Mouse (Mus musculus) heart, adult 8-10 months (tissue): ENCODE data around the gene Gm10306. TPM values are rescaled to one million over a fixed set of nuclear protein-coding genes. Genes with fewer than 3 reads are reported as not detected.

ENCODE experiments used
- DNase-seq: peaks from one replicate; pipeline ENCODE4 v3.0.0; 2022; ENCODE audit warnings: low spot score
- total RNA-seq, 4 experiments: library from RNA; stranded (reverse); gene quantifications; 2 replicates each; pipeline ENCODE4 v1.2.4; 2022

The Gm10306 gene
- not detected for total RNA-seq

DNA sequence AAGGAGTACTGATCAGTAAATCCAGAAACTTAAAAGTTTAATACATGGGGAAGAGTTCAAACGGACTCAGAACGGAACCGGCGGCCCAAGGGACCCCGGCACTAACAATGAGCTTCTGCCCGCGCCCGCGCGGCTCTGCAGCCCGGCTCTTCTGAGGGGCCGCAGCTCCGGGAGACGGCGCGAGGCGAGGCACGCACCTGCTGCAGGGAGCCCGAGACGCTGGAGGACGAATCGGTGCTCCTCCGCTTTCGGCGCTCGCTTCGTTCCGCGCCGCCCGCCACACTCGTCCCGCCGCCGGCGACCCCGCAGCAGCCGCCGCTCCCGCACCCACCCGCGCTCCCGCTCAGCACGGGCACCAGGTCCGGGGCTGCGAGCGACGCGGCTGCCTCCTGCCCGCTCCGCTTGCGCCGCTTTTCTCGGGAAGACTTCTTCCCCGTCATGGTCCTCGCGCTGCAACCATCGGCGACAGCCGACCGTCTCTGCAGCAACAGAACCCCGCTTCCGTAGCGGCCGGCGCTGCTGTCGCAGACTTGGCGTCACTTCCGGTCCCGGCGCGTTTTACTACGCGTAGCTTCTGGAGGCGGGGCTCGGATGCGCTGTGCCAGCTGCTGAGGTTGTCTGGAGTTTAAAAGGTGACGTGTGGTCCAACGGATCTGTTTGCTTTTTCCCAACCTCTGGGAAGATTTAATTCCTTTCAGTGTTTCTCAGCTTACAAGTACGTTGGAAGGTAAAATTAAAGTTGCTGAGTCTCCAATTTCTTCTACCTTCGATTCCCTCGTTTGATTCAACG lies at the start of gene Gm10306, which contains the start of gene Caap1:
Gene Gm10306, plus strand, starts transcription at position 282 of the 790 bp plus-strand sequence.
Gene Caap1, minus strand, starts transcription at position 532 of the 790 bp plus-strand sequence.
- DNase-seq: peak; percentile 91

DNA sequence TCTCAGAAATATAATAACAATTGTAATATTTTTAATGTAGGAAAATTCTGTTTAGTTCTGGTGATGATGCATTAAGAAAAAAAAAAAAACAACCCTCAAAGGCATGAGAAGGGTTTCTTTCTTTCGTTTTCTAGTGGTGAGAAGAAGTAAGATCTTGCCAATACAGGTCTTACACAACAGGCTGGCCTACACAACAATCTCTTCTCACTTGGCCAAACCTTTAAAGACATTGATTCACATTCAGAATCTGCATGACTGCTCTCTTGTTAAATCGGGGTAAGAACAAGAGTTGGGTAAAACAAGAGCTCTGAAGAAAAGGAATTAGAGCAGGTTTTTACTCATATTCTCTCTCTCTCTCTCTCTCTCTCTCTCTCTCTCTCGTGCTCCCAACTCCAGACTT lies 41.0 kb upstream of the Gm10306 start:
- no peak for DNase-seq

DNA sequence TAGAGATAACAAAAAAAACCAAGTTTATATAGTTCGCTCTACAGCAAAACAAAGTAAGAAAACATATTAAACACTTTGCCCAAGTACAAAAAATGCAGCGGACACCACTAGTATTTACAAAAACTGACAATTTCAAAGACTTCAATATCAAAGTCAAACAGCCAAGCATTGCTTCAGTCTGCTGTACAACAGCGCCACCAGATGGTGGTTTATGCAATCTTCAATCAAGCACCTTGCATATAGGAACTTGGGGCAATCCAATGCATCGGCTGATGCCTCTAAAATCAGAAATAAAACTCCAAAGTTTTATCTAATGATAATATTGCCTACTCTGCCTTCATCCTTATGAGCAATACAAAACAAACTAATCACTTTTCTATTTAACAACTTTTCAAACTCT lies 38.7 kb upstream of the Gm10306 start:
- DNase-seq: peak; percentile 11

DNA sequence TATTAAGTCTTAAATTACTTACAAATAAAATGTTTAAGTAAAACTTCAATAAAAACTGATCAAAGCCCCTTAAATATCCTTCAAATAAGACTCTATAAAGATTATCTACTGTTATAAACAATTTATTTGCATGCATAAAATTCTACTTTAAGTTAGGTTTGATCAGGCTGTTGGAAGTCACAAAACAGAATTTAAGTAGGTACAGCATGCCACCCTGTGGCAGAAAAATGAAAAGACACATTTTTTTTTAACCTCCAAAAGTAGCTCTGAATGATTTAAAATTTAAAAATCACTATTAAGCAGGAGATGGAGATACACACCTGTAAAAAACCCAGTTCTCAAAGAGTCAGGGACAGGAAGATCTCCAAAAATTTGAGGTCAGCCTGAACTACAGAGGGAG lies 33.0 kb upstream of the Gm10306 start:
- peak; percentile 1 for DNase-seq

DNA sequence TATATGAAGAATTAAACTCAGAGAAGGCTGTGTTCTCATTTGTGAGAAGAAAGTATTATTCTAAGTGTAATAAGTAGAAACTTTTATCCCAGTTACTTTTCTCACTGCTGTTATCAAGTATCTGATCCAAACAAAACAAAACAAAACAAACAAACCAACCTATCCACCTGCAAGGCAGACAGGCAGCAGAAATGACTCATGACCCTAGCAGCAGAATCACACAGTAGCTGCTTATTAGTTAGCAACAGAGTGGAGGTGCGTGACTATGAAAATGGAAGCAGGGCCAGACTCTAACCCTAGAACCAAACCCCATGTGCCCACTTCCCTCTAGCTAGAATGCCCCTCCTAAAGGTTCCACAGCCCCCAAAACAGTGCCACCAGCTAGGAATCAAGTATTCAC lies 26.9 kb upstream of the Gm10306 start:
- DNase-seq: no peak

DNA sequence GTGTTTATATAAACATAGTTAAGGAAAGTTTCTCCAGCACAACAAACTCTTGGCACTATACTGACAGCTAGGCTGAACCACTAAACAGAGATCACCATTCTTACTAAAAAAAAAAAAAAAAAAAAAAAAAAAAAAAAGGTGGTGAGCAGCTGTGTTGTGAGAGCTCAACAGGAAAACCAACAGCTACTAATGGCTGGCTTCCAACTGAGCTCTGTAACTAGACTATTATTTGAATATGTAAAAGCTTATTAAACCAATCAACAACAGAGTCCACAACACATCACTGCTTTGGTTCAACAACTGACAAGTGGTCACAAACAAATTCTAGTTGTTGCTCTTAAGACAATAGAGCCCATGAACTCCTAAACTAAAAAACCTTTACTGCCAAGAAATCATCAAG lies 23.1 kb upstream of the Gm10306 start:
- no peak for DNase-seq

DNA sequence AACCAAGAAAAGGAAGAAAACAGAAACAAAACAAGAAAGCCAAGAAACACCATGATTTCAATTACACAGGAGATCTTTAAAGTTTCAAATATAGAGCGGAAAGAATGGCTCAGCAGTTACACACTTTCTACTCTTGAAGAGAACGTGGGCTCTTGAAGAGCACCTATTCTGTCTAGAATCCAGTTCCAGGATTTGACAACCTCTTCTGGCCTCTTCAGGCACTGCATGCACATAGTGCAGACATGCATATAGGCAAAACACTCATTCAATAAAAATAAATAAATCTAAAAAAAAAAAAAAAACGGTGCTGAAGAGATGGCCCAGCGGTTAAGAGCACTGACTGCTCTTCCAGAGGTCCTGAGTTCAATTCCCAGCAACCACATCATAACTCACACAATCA lies 13.3 kb upstream of the Gm10306 start:
- no peak for DNase-seq

DNA sequence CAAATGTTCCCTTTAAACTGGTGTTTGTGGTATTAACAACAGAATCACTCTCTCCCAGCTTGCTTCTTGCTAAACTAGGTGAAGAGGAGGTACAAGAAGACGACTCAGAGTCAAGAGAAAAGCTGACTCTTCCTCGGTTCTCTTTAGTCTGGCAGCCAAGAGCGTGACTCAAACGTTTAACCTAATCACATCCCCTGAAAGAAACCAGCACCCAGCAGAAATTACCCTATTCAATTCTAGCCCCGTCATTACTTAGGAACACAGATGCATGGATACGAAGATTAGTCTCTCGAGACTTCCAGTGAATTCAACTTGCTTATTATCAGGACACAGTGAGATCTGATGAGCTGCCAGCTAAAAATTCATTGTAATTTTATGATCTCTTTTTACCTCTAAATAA lies 12.0 kb upstream of the Gm10306 start:
- DNase-seq: no peak

DNA sequence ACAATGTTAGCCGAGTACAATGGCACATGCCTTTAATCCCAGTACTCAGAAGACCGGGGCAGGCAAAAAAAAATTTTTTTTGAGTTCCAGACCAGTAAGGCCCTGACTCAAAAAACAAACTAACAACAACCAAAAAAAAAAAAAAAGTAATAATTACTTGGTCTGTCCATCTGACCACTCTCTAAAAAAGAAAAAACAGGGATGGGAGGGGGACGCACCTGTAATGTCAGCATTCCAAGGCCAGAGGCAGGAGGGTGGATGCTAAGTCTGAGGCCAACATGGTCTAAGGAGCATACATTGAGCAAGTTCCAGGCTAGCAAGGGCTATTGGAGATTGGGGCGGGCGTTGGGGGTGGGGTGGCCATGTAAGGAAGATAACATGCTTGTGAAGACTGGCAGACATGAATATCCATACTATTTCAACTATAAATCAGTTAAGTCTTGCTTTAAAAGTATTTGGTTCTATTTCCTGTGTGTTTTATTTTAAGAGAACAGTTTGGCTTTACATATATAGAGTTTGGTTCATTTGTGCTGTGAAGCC lies 1.3 kb upstream of the Gm10306 start:
- DNase-seq: no peak

DNA sequence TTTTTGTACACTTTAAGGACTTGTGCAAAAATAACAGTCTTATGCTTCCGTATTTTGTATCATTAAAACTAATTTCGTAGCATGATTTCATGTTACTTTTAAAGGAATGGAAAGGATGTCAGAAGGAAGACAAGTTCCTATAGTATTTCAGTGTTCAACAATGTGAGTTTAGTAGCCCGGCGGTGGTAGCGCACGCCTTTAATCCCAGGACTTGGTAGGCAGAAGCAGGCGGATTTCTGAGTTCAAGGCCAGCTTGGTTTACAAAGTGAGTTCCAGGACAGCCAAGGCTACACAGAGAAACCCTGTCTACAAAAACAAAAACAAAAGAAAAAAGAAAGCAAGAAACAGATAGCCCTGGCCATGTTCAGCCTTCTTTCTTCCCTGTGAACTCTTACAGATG lies 799 bp downstream of the Gm10306 start:
- DNase-seq: no peak

DNA sequence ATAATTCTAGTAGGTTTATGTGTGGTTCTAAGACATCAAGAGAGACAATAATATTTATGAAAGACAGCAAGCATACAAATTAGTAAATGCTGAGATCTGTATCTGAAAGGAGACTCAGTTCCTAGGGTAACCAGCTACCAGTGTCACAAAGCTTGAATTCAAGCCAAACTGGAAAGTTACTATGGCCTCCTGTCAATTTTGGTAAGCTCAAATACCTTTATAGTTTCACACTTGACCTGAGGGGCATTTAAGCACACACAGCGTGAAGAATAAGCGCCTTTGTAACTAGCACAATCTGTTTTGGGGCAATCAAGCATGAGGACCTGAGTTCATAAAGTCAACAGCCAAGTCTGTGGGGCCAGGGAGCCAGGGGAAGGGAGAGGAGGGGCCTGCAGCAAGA lies 2.9 kb downstream of the Gm10306 start:
- DNase-seq: no peak

DNA sequence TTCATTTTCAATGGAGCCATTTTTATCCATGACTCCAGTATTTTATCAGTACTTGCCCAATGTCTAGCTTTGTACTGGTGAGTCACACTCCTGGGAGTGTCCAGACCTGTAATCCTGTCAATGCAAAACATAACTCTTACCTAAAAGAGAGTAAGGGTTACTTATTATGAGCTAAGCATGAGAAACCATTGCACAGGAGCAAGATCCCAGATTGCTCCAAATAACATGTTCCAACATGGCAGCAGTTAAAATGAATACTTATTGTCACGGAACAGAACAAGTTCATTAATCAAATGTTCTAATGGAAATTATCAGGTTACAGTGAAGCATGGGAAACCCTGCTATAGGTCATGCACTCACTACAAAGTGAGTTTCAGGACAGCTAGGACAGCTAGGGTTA lies 4.0 kb downstream of the Gm10306 start:
- DNase-seq: no peak

DNA sequence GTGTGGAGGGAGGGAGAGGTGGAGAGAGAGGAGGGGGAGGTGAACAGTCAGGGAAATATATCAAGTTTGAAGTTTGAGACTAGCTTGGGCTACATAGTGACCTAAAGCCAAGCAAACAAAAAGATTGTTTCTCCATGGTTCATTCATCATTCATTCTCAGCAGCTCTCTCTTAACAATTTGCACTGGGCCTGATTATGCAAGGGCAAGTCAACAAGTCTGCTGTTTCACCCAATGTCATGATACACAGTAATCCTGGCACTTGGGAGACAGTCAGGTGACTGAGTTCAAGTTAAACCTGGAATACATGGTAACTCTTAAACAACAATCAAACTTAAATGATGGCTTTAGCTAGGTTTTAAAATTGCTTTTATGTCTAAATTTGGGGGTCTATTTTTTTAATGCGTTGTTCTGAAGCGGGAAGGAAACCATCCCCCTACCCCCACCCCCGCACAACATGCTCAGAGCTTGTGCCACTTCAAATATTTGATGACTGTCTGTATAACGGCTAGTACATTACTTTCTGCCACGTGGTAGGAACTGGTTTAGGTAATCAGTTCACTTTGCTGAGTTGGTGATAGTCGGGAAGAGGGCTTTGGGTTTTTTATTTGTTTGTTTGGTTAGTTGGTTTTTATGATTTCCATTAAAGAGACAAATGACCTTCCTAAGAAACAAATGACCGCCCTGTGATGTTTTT lies 5.8 kb downstream of the Gm10306 start:
- no peak for DNase-seq

DNA sequence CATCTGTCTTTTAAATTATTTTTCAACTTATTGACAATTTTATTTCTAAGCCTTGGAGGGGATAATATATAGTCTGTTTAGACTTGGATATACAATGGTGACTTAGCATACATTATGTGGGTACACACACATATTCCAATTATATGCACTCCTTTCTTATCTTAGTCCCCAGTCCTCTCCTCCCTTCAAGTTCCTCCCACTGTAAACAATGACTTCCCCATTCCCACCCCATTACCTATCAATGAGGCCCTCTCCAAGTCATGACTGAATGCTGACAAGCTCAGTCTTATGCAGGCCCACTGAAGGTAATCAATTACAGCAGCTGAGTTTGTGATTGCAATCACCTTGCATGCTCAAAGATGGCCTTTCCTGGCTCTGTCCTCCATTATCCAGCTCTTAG lies 8.0 kb downstream of the Gm10306 start:
- DNase-seq: no peak

DNA sequence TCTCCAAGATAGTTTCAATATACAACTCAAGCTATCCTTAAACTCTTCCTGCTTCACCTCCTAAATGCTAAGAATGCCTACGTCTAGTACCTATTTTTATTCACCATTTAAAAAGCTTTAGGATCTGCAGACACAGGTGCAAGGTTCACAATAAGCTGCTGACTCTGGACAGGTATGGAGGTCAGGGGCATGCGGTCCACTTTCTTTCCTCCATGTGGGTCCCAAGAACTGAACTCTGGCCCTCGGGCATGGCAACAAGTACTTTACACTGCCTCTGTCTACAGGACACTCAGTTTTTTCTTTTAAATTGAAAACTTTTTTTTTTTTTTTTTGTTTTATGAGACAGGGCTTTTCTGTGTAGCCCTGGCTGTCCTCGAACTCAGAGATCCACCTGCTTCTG lies 16.3 kb downstream of the Gm10306 start:
- no peak for DNase-seq

DNA sequence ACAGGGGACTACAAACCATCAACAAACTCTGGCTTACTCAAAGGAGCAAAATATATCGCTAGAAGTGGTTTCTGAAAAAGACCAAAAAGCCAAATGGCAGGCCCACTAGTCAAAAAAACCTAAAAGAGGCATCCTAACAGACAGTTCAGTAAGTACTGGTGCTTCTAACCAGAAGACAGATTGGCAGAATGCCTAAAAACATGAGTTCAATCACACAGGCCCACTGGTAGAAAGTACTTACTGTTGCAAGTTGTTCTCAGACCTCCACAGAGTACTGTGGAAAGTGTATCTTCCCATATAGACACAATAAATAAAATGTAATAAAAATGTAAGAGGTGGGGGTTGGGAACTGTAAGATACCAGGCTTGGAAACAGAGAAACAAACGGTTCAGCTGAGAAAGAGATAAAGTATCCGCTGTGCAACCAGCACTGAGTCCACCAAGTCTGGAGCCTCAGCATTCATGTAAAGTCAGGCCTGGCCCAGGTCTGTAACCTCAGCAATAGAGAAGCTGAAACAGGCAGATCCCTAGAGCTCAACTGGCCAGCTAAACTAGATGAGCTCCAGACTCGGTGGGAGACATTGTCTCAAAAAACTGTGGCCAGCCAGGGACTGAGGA lies 35.5 kb downstream of the Gm10306 start:
- no peak for DNase-seq

DNA sequence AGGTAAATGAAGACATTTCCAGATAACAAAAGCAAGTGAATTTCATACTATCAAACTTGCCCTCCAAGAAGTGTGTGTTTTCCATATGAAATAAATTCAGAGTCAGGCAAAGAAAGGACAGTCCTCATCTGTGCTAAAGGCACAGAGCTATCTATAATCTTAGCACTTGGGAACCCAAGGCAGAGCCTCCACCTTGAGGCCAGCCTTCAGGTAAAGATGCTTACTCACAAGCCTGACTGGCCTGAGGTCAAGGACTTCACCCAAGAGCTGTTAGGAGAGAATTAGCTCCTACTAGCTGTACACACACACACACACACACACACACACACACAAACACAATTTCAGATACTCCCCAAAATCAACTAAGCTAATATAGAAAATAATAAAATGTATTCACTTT lies 36.4 kb downstream of the Gm10306 start:
- no peak for DNase-seq

DNA sequence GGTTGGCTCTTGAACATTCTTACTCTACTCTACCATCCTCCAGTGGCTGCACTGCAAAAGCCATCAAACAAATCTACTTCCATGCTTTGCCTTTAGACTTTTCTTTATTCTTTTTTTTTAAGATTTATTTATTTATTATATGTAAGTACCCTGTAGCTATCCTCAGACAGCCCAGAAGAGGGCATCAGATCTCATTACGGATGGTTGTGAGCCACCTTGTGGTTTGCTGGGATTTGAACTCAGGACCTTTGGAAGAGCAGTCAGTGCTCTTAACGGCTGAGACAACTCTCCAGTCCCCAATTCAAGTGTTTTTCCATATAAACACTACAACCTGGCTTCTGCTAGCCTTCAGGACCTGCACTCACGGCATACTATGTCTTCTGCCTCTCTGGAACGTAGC lies 45.0 kb downstream of the Gm10306 start:
- no peak for DNase-seq

DNA sequence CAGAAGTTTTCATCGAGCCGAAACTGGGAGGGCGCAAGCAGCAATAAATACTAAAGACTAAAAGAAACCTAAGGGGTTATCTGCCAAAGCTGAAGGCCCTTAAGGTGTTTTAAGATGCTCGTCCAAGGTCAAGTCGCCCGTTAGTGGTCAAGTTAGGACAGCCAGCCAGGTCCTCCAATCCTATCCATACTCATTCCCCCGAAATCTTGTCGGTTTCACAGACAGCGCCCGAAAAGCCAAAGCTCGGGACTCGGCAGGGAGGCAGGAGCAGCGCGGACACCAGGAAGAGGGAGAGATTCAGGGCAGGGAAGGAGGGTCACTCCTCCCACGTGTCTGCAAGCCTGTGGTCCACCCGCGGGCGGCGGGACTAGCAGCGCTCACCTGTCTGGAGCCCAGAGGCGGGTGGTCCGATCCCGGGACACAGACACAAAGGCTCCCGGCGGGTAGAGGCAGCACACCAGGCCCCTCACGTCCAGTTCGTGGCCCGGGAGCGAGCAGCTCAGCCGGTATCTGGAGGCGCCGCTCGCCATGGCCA lies 46.2 kb downstream of the Gm10306 start:
- DNase-seq: no peak

DNA sequence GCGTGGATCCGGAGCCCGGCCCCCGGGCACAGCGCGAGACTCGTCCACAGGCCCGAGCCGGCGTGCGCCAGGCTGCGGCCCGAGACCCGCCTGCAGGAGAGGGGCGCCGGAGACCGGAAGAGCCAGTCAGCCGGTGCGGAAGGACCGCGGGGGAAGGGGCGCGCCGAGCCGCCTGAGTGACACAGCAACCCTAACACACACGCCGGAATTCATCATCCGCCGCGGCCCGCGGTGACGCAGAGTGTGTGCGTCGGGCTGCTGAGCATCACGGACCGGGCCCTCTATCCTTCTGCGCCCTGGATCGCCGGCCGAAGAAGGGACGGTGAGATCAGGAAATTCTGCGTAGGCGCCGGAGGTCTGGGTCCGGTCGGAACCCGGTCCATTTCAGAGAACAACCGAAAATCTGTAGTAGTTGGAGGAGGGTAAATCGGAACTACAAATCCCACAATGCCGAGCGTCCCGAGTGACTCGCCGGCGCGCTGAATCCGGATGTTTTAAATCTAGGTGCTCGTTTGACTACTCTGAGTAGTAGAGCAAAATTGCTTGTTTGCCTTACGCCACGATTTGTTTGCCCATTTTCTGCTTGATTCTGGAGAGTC lies 46.8 kb downstream of the Gm10306 start, which contains the start of gene Plaa:
Gene Plaa, minus strand, starts transcription at position 214 of the 599 bp plus-strand sequence.
- peak; percentile 91 for DNase-seq

DNA sequence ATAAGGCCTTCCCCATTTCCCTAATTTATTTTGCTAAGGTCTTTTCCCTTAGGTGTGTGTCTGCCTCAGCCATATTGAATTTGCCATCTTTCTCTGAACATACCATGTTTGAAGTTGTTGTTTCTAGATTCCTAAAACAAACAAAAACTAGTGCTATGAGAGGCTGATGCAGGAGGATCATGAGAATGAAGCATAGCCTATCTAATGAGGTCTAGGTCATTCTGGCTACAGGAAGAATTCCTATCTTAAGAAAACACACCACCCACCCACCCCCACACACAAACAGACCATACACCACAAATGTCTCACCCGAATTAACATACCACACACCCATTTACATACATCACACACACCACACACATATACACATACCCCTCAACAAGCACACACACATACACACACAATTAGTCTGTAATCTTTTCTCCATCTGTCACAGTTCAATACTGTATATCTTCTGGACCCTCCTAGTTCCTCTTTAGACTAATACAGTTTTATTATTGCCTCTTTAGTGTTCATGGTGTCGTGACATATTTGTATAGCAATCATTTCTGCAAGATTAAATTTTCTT lies 48.2 kb downstream of the Gm10306 start:
- DNase-seq: no peak
